Mouse (Mus musculus) embryonic fibroblast, embryonic 13.5 days (primary cell): Measurements from ENCODE around the gene Bdh1.

ENCODE experiments used
- CTCF ChIP-seq: IDR thresholded peaks from 2 replicates; pipeline ENCODE4 v1.5.1; 2011; ENCODE audit warnings: mild to moderate bottlenecking, control low read depth, low read length, moderate library complexity, borderline replicate concordance; ENCODE audit not compliant: insufficient read depth
- POLR2A ChIP-seq: IDR thresholded peaks from 2 replicates; pipeline ENCODE4 v1.6.1; 2011; ENCODE audit warnings: low read depth, mild to moderate bottlenecking, control low read depth, low read length, moderate library complexity

GRCm38 (mm10) chr16:31461046-31461445, 39.0 kb downstream of the Bdh1 start:
- TF ChIP-seq CTCF: no peak
- TF ChIP-seq POLR2A: no peak
